Mouse (Mus musculus) adrenal gland, postnatal 4 days (tissue): ENCODE data around the gene Akt1s1. TPM values are rescaled to one million over a fixed set of nuclear protein-coding genes. Genes with fewer than 3 reads are reported as not detected.

ENCODE experiments used
- DNase-seq, 2 experiments: peaks; one replicate each; pipeline ENCODE4 v3.0.0; 2021 to 2022; ENCODE audit warnings: low spot score in 2 of 2, mixed read lengths in 2 of 2
- total RNA-seq, 2 experiments: library from RNA; stranded (reverse); gene quantifications; 2 replicates each; pipeline ENCODE4 v1.2.3; 2021

Gene Akt1s1
- total RNA-seq, 2 experiments from 2014 or later: 119 to 134 TPM

- no peak for DNase-seq
Observed at GRCm38 (mm10) chr7:44852259-44853027, 3.7 kb downstream of the Akt1s1 start.

GRCm38 (mm10) chr7:44853065-44853464 lies 4.3 kb downstream of the Akt1s1 start:
- no peak for DNase-seq

GRCm38 (mm10) chr7:44853596-44854355 lies 5.0 kb downstream of the Akt1s1 start:
- DNase-seq: no peak

GRCm38 (mm10) chr7:44854356-44855031 lies 5.7 kb downstream of the Akt1s1 start:
- peak; percentile 67 to 85 for DNase-seq

GRCm38 (mm10) chr7:44855036-44855435 lies 6.2 kb downstream of the Akt1s1 start:
- DNase-seq: no peak

- DNase-seq: no peak
Observed at GRCm38 (mm10) chr7:44856265-44856916, 7.6 kb downstream of the Akt1s1 start.

DNA sequence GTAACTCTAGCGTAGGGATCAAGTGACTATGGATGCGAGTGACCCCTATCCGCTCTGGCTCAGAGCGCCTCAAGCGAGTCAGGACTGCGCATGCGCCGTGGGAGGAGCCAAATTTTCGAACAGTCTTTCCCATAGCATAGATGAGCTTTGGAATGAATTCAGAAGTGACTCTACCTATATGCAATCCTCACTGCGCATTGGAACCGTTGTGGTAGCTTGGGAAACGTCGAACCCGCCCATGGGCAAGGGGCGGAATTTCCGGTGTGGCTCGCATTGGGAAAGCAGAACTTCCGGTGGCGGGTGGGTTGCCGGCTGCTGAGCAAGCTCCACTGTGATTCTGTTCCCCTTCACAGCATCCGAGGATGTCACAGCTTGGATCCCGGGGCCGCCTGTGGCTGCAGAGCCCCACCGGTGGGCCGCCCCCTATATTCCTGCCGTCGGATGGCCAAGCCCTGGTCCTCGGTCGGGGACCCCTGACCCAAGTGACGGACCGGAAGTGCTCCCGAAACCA lies 8.3 kb downstream of the Akt1s1 start, which contains the start of gene Pnkp:
Gene Pnkp, plus strand, starts transcription at position 98 of the 511 bp plus-strand sequence.
- DNase-seq: peak; percentile 56 to 79

GRCm38 (mm10) chr7:44857905-44858304 lies 9.1 kb downstream of the Akt1s1 start:
- DNase-seq: no peak

DNA sequence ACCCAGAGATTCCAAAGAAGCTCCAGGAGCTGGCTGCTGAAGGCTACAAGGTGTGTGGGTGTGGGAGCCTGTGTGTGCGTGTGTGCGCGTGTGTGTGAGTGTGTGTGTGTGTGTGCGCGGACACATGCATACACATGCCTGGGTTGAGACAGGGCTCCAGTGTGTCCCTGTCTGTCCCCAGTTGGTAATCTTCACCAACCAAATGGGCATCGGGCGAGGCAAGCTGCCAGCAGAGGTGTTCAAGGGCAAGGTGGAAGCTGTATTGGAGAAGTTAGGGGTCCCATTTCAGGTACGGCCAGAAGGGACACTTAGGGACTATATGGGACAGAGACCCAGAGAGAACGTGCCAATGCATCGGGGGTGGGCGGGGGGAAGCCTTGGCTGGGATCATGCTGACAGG lies 11.1 kb downstream of the Akt1s1 start:
- no peak for DNase-seq

GRCm38 (mm10) chr7:44860576-44861428 lies 12.0 kb downstream of the Akt1s1 start:
- DNase-seq: peak in 1 of 2 experiments; percentile 64

- no peak for DNase-seq
Observed at GRCm38 (mm10) chr7:44861429-44861816, 12.6 kb downstream of the Akt1s1 start.

GRCm38 (mm10) chr7:44862434-44862833 lies 13.6 kb downstream of the Akt1s1 start:
- no peak for DNase-seq

DNA sequence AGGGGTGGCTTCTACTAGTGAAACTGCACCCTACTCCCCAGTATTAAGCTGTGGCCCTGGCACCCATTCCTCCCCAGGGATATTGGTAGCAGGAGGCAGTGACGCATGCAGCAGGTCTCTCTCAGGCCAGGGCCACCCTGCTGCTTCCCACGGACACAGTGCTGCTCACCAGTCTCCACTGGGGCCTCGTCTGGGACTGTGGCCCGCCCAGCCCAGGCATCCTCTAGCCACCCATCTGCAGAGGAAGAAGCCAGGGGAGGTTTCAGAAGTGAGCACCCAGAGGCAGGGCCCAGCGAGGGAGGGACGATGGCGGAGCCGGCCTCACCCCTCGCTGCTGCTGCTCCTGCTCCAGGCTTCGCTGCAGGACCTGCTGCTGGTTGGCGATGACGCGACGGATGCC lies 14.4 kb downstream of the Akt1s1 start:
- no peak for DNase-seq

DNA sequence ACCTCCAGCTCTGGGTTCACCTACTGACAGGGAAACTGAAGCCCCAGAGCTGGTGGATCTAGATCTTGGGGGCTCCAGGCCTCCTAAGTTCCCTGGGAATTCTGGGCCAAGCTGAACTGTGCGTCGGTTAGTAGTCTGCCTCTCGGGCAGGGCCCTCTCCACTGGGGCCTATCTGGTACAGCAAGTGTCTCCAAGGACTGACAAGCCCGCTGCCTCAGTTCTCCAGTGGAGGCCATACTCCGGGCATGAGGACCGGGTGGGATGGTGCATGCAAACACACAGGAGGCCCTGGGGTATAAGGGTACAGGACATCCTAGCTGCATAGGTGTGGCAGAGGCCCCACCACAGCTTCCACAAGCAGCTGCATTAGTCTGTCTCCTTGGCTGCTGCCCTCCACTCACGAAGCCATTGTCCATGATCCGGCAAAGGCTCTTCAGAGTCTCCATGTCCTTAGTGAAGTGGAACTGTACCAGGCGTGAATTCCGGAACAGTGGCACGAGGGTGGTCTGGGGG lies 15.2 kb downstream of the Akt1s1 start:
- DNase-seq: no peak

- DNase-seq: no peak
Observed at GRCm38 (mm10) chr7:44864595-44865542, 16.1 kb downstream of the Akt1s1 start.

- peak in 1 of 2 experiments; percentile 71 for DNase-seq
Observed at GRCm38 (mm10) chr7:44866276-44867009, 17.7 kb downstream of the Akt1s1 start.

- DNase-seq: no peak
Observed at GRCm38 (mm10) chr7:44867010-44867702, 18.4 kb downstream of the Akt1s1 start.
